Mouse (Mus musculus) ES-E14 (cell line): Measurements from ENCODE around the gene Mast3.

Experiments used
- CHD2 ChIP-seq: IDR thresholded peaks from 2 replicates; pipeline ENCODE4 v1.6.1; 2014; ENCODE audit warnings: mild to moderate bottlenecking, low read depth, low read length, inconsistent platforms
- HCFC1 ChIP-seq: IDR thresholded peaks from 2 replicates; pipeline ENCODE4 v1.6.1; 2012; ENCODE audit warnings: low read length, inconsistent platforms, borderline replicate concordance; ENCODE audit not compliant: insufficient read depth
- MAFK ChIP-seq: IDR thresholded peaks from 2 replicates; pipeline ENCODE4 v1.6.1; 2014; ENCODE audit warnings: mild to moderate bottlenecking, low read depth, low read length, inconsistent platforms; ENCODE audit not compliant: insufficient read depth
- ZC3H11A ChIP-seq: IDR thresholded peaks from 2 replicates; pipeline ENCODE4 v1.6.1; 2012; ENCODE audit warnings: low read depth, mild to moderate bottlenecking, inconsistent platforms, low read length, borderline replicate concordance
- ZNF384 ChIP-seq: IDR thresholded peaks from 2 replicates; pipeline ENCODE4 v1.6.1; 2012; ENCODE audit warnings: low read depth, low read length, inconsistent platforms

DNA sequence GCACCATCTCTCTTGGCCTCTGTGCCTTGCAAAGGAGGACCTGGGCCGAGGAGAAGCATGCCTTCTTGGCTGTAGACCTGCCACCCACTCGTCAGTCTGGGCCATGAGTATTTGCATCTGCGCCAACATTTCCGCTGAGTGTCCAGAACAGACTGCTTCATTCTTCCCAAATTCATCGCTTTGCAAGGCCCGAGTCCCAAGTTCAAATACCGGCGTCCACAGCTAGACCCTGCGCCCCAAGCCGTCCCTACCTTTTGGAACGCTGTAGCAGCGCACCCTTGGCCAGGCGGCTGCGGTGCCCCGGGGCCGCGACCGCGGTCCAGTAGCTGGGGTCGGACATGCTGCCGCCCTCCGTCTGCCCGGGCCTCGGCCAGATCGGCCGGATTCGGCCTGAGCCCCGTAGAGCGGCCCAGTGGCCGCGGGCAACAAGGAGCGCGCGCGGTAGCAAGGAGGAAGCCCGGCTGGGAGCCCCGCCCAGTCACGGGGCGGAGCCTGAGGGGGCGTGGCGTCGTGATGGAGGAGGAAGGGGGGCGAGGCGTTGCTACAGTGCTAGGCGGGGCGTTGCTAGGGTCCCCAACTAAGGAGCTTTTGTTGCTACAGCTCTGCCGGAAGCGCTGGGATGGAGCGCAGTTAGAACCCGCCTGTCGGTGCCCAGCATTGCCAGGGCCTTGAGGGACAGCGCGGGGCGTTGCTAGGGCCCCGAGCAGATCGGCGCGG is 12.7 kb downstream of the Mast3 start:
- no peak for TF ChIP-seq CHD2
- no peak for TF ChIP-seq MAFK
- no peak for TF ChIP-seq ZNF384
- no peak for TF ChIP-seq HCFC1
- no peak for TF ChIP-seq ZC3H11A
